Mouse (Mus musculus): ENCODE measurements around the gene Ptpn7. TPM values are rescaled to one million over a fixed set of nuclear protein-coding genes. Genes with fewer than 3 reads are reported as not detected.

Ptpn7 gene
- total RNA-seq, 4 experiments from 2014 or later: 0.12 to 0.22 (median 0.15) TPM

DNA sequence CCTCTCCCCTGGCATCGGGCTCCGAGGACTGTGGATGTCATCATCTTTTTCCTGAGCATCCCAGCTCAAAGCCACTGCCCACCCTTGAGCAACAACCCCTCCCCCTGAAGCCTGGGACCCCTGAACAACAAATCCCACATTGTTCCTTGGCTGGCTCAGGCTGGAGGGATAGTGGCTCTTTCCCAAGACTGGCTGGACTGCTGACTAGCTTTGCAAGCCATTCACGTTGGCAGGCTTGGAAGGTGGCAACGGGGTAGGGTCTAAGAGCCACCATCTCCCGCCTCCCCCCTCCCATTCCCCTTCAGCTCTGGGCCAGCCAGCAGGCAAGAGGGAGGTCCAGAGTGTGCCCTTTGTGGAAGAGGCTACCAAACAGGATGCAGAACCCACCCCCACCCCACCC, 26.1 kb downstream of the Ptpn7 start:
- no peak for DNase-seq (ENCODE audit: low spot score in 2 of 2)

GRCm38 (mm10) chr1:135159074-135159473, 26.6 kb downstream of the Ptpn7 start:
- DNase-seq (ENCODE audit: low spot score in 2 of 2): no peak

DNA sequence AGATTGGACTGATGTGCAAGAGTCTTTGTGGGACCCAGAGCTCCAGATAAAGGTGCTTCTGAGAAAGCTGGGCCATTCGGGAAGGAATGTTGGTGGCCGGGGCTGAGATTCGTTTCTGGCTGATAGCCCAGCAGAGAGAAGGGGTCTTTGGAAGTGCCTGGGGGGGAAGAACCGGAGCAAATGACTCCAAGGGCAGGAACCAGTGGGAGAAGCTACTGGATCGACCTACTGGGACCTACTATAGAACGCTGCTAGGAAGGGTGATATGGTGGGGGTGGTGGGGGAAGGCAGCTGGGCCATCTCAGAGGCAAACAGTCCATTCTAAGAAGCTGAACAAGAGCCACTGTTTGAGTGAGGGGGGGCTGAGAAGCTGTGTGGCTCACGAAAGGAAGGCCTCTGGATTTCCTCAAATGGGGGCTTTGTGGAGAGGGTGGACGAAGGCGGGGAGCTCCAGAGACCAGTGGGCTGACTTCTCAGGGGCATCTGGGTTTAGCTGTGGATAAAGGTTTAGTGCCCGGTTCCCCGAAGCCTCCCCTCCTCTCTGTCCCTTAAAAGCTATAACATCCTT, 27.1 kb downstream of the Ptpn7 start:
- DNase-seq (ENCODE audit: low spot score in 2 of 2): no peak

GRCm38 (mm10) chr1:135160411-135161050, 28.0 kb downstream of the Ptpn7 start:
- no peak for DNase-seq (ENCODE audit: low spot score in 2 of 2)

GRCm38 (mm10) chr1:135162720-135163119, 30.2 kb downstream of the Ptpn7 start:
- DNase-seq (ENCODE audit: low spot score in 2 of 2): no peak

DNA sequence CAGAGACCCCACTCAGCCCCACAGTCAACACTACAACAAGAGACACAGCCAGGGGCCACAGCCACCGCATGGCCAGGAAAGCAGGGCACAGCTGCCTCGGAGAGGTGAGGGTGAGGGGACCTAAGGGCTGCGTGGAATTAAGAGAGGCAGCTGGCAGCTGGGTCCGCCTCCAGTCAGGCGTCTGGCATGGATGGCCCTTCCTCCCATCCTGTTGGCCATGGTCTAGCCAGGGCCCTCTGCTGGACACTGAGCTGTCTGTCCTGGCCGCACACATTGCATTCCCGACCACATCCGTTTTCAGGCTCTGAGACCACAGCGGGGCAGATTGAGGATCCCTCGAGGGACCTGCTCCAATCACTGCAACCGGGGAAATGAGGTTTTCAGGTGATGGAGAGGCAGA, 34.9 kb downstream of the Ptpn7 start, which contains the start of gene Gpr37l1:
Gene Gpr37l1, minus strand, starts transcription at position 247 of the 400 bp plus-strand sequence.
- DNase-seq (ENCODE audit: low spot score in 2 of 2): no peak

DNA sequence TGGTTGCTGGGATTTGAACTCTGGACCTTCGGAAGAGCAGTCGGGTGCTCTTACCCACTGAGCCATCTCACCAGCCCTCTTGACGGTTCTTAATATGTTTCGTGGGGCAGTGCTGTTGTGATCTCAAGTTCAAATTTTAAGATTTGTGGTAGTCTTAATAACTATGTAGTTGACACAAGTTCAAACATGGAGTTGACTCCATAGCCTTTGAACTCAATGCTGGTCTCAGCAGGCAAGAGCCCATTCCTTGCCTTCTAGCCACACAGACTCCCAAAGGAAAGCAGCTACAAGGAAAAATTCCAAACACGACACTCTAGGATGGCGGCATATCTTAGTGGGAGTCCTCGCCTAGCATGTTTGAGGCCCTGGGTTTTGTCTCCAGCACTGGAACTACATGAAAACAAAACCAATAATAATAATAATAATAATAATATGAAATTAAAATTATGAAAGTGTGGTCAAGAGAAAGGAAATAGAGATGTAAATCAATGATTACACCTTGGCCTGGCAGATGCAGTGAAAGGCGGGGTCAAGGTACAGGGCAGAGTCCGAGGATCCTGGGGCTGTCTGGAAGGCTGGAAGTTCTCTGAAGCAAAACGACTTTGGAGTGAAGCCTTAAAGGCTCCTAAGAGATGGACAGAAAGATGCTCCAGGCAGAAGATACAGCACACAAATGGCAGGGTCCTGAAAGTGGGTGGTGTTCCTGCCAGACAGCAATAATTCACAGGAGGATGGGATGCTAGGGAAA, 36.1 kb downstream of the Ptpn7 start:
- no peak for DNase-seq (ENCODE audit: low spot score in 2 of 2)

DNA sequence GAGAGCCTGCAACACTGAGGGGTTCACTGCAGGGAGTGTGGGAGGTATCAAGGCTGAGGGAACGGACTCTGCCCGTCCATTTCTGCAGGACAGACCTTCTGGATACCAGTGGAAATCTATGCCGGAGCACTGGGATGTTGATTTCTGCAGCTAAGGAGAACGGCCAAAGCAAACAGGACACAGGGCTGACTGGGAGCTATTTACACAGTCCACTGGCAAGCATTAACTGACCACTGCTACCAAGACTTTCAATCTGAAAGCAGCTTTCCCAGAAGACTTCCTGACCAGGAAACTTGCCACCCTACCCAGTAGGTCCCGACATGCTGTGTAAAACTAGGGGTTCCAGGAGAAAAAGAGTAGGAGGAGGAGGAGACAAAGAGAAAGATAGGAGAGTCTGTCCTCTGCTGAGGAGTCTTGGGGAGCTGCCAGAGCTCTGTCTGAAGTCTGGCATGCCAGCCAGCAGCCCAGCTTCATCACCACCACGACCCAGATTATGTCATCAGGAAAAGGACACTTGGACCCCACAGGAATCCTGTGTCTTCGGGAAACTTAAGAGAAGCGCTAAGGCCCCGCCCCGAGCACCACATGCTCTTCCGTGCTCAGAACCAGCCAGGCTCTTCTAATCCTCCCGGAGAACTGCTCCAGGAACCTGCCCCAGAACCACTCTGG, 37.2 kb downstream of the Ptpn7 start:
- no peak for DNase-seq (ENCODE audit: low spot score in 2 of 2)

DNA sequence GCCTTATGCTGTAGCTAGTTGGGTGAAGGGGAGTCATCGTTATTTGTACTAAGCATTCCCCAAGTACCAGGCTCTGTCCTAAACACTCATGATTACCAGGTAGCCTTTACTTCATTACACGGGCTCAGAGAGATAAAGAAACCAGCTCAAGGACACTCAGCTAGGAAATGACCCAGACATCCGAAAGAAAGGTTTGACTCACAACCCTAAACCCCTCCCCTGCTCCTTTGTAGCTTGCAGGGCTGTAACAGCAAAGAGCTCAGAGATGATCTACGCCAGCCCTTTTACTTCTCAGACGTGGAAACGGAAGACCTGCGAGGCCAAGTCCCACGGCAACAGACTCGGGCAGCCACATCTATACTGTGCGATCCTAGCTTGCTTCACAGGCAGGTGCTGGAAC, 37.8 kb downstream of the Ptpn7 start:
- no peak for DNase-seq (ENCODE audit: low spot score in 2 of 2)

DNA sequence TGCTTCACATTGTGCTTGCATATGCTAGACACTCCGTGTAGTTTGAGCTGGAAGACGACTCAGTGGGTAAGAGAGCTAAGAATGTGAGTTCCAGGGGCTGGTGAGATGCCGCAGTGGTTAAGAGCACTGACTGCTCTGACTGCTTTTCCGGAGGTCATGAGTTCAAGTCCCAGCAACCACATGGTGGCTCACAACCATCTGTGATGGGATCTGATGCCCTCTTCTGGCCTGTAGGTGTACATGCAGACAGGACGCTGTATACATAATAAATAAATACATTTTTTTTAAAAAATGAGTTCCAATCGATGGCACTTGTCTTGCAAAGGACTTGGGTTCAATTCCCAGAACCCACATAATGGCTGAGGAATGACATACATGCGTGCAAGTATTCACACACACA, 38.7 kb downstream of the Ptpn7 start:
- no peak for DNase-seq (ENCODE audit: low spot score in 2 of 2)

- peak; percentile 41 to 42 for DNase-seq (ENCODE audit: low spot score in 2 of 2)
These were observed 39.5 kb downstream of the Ptpn7 start for GRCm38 (mm10) chr1:135171984-135172383.

DNA sequence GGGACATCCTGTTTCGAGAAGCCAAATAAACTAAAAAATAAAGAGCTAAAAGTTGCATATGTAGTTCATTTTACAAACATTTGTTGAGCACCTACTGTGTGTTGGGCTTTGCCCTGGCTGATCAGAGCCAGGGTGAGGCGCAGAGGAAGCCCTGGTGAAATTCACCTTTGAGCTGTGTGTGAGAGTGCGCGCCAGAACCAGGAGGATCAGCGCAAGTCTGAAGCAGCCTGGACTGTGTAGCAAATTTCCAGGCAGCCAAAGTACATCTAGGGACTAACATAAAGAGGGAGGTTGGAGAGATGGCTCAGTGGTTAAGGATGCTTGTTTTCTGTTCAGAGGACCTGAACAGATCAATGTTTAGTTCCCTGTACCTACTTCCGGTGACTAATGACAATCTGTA, 40.8 kb downstream of the Ptpn7 start:
- DNase-seq (ENCODE audit: low spot score in 2 of 2): no peak

DNA sequence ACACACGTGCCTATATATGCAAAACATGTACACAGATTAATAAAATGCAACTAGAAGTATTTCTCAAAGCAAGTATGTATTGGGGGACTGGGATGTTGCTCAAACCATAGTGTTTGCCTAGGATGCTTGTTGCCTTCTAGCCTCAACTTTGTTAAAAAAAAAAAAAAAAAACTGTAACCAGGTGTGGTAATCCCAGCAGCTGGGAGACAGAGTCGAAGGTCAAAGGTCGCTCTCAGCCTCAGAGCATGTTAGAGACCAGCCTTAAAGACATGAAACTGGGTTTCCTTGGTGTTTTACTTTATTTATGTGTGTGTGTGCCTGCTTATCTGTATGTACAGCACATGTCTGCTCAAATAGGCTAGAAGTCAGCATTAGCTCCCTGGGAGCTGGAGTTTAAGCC, 42.7 kb downstream of the Ptpn7 start:
- no peak for DNase-seq (ENCODE audit: low spot score in 2 of 2)

GRCm38 (mm10) chr1:135177724-135178123, 45.2 kb downstream of the Ptpn7 start:
- no peak for DNase-seq (ENCODE audit: low spot score in 2 of 2)

- no peak for DNase-seq (ENCODE audit: low spot score in 2 of 2)
These were observed 46.4 kb downstream of the Ptpn7 start for GRCm38 (mm10) chr1:135178863-135179262.

GRCm38 (mm10) chr1:135180830-135181229, 48.3 kb downstream of the Ptpn7 start:
- DNase-seq (ENCODE audit: low spot score in 2 of 2): no peak

GRCm38 (mm10) chr1:135181275-135181674, 48.8 kb downstream of the Ptpn7 start:
- no peak for DNase-seq (ENCODE audit: low spot score in 2 of 2)

DNA sequence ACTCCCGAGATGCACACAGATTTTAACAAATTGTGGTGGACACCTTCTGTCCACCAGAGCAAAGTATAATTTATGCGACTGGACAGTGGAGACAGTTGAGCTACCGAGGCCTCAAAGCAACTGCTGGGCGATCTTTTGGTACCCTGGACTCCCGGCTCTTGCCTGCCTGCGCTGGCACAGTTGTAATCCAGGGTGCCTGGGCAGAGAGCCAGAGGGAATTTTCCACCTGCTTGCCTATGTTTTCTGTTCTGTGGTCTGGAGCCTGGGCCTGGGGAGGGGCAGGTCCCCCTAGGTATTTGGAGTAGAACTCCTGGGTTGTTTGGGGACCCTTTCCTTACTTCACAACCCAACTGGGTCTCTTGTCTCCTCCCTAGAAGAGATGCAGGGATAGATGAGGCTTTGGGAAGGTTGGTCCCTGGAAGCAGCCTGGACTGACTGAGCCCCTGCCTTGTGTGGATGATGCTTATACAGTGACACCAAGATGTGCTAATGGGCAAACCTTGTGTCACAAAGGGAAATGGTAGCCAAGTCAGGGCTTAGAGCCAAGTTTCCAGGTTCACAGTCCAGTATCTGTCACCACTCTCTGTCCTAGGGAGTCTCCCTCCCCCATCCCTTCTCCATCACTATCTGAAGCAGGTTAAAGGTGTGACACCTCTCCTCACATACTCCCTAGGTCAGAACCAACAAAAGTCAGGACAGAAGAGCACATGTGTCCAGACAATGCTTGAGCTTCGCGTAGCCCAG, 49.6 kb downstream of the Ptpn7 start:
- DNase-seq (ENCODE audit: low spot score in 2 of 2): no peak

- DNase-seq (ENCODE audit: low spot score in 2 of 2): no peak
These were observed 50.5 kb downstream of the Ptpn7 start for GRCm38 (mm10) chr1:135182975-135183374.

DNA sequence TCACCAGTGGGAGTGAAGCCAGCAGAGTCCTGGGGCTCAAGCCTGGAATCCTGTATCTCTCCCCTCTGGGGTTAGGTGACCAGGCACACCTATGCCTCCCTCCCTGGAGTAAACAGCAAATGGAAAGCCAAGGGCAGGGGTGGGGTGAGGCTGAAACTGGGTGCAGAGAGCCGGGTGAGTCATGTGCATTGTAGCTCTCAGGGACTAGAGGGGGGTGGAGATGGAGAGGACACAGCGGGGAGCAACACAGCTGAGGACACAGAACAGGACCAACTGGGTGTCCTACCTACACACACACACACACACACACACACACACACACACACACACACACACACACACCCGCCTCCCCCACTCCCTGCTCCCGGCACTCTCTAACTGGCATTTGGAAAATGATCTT, 50.9 kb downstream of the Ptpn7 start:
- DNase-seq (ENCODE audit: low spot score in 2 of 2): no peak

GRCm38 (mm10) chr1:135183941-135184570, 51.6 kb downstream of the Ptpn7 start:
- no peak for DNase-seq (ENCODE audit: low spot score in 2 of 2)

Measured in gastrocnemius, adult 8-10 months (tissue).